Mouse (Mus musculus) heart, adult 2 months (tissue): ENCODE results near the gene Limch1.

ENCODE experiments used
- CTCF ChIP-seq: fragments of 200-600 bp; IDR thresholded peaks from 2 replicates; pipeline ENCODE4 v1.8.1; 2022; ENCODE audit warnings: antibody characterized with exemption, mild to moderate bottlenecking, moderate library complexity
- EP300 ChIP-seq: fragments of 200-500 bp; IDR thresholded peaks from 2 replicates; pipeline ENCODE4 v1.6.1; 2011; ENCODE audit warnings: low read depth, low read length, control low read depth; ENCODE audit not compliant: insufficient read depth
- POLR2A ChIP-seq: fragments of 200-500 bp; IDR thresholded peaks from 2 replicates; pipeline ENCODE4 v1.6.1; 2011; ENCODE audit warnings: mild to moderate bottlenecking, low read depth, low read length, control low read depth; ENCODE audit not compliant: insufficient read depth

GRCm38 (mm10) chr5:66826844-66827243 is 81.2 kb downstream of the Limch1 start:
- TF ChIP-seq POLR2A (no peak), CTCF (no peak), EP300 (no peak)
